Mouse (Mus musculus): ENCODE measurements around the gene Acvr1b. TPM values are rescaled to one million over a fixed set of nuclear protein-coding genes. Genes with fewer than 3 reads are reported as not detected.

The Acvr1b gene
- total RNA-seq, 2 experiments from 2014 or later: 20.8 to 21.4 TPM

- no peak for DNase-seq
These were observed 78.7 kb downstream of the Acvr1b start for GRCm38 (mm10) chr15:101252614-101253013.

DNA sequence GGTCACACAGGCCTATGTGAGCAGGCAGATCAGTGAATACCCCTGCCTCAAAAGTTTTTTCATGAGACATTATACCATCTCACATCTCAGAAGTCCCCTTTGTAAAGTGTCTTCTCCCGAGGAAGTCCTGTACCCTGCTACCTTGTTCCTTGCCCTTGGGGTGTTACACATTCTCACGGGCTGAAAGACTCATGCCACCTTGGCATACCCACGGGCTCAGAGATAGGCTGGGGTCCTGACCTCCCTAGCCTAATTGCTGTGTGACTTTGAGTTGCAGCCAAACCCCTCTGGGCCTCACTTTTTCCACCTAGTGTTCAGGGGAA is 79.7 kb downstream of the Acvr1b start:
- no peak for DNase-seq

DNA sequence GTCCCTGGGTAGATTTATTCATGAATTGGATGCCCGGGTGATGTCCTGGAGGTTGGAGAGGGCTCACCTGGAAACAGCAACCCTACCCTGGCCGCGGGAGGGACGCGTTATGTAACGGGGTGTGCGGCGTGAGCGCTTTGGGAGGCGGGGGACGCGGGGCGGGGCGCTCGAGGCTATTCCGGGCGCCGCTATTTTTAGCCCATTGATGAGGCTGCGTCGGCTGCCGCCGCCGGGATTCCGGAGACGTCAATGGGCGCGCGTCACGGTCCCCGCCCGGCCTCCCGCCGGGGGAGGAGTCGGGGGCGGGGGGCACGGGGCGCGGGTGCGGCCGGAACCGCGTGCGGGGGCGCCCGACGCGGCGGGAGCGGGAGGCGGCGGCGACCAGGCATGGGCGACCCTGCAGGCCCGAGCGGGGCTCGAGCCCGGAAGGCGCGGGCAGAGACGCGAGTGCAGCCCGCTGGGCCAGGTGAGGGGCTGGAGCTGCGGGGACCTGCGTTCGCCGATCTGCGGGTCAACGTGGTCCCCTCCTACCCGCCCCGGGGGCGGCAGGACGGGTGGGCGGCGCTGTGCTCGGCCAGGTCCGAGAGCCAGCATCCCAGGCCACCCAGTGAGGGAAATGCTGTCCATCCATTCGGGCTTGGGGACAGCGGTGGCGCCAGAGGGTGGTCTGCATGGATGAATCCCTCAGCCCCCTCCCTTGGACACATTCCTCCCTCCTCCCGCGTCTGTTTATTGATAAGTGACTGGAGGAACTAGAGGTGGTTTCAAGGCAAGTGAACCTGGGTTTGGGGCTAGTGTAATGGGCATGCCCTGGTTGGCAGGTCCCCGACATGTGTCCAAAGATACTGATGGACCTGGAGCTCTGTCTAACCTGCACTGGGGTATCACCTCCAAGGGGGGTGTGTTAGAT is 80.3 kb downstream of the Acvr1b start, which contains the start of gene Nr4a1:
Nr4a1 (plus strand) TSS at position 384 of the 910 bp plus-strand sequence.
- DNase-seq: peak; percentile 90

DNA sequence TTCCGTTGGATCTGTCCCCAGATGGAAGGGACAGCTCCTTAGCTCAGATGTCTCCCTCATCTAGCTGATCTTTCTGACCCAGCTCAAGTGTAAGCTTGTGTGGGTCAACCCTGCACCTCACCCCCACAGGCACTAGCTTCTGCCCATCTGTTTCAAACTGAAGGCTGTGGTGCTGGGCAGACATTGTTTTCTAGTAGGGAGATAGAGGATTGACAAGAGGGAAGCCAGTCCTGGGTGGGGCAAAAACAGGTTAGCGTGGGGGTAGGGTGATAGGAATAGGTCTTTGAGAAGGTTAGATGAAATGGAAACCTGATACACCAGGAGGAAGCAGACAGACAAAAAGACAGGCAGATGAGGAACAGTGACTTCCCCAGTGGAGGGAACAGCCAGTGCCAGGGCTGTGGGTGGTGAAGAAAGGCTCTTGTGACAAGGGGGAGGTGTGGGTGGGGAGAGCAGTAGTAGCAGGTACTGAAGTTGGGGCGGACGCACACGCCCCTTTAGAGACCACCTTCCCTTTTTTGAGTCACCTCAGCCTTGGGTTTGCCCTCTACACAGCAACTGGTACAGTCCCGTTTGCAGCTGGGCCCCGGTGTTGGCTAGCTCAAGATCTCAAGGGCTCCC is 82.1 kb downstream of the Acvr1b start:
- no peak for DNase-seq

DNA sequence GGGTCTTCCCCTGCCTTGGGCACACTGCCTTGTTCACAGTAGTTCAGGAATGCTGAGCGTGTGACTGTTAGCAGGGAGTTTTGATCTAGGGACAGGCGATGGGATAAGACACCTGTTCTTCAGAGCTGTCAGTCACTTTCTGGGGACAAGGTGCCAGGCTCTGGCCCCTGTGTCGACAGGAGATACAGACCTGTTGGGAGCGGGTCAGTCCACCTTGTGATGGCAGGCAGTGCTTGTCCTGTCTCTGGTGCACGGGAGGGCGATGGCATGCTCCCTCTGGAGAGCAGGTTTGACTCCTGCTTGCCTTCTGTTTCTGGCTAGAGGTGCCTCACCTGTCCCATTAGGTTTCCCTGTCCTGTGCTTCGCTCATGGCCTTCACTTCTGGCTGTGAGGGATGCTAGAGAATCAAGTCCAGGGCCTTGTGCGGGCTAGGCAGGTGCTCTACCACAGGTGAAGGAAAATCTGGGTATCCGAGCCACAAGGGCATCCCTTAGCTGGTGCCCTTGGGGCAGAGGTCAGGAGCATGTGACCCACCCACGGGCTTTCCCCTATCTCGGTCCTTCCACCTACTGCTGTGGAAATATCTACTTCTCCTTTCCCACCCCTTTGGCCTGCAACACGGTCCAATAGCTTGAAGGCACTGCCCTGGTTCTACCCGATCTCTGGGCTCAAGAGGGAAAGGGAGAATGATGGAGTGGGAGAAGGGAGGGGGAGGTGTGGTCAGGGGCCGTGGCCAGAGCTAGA is 82.8 kb downstream of the Acvr1b start:
- no peak for DNase-seq

DNA sequence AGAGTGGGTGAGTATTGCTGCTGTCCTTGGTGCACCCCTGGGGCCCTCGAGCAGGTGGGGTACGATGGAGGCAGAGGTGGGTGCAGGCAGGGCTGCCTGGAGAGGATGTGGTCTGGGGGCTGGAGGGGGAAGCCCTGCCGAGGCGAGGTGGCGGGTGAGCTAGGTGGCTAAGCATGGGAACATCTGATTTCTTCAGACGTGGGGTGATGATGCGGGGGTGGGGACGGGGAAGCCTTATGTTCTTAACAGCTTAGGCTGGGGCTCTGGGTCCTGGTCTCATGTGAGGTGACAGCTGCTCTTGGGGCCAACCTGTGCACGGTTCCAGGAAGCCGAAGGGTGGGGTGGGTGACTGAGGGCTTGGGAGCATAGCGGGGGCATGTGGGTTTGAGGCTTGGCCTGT is 84.6 kb downstream of the Acvr1b start:
- no peak for DNase-seq

DNA sequence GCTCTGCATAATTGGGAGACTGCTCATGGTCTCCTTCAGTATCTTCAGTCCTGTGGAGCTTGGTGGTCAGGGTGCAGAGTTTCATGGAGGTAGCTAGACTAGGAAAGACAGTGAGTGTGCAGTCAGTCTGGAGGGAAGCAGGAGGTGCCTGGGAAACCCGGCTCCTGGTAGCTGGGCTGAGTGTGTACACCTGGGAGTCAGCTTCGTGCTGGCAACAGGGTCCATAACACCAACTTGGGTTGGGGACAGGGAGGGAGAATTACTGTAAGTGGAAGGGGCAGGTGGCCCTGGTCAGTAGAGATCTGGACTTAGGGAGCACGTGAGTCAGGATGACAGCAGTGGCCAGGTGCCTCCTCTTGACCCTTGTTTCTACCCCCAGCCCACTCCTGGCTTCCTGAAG is 86.1 kb downstream of the Acvr1b start:
- no peak for DNase-seq

DNA sequence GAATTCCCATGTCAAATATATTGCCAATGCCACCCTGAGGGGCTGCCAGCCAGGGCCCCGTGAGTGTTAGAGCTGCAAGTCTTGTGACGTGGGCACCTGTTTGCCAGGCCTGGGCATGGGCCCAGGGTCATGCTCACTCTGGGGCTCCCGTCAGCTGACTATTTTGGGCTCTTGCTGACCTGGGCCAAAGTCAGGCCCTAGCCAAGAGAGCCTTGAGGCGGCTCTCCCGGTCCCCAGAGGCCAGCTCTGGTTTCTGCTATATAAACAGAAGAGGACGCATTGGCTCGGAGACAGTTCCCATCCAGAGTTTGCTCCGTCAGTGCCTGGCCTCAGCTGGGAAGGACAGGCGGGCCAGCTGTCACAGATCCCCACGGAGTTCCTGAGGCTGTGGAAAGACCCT is 86.5 kb downstream of the Acvr1b start:
- peak; percentile 90 for DNase-seq

- DNase-seq: peak; percentile 64
These were observed 87.2 kb downstream of the Acvr1b start for GRCm38 (mm10) chr15:101260874-101261622.

- DNase-seq: no peak
These were observed 88.6 kb downstream of the Acvr1b start for GRCm38 (mm10) chr15:101262502-101262901.

Small RNAs within 50 kb of the gene (microRNA-seq; reads per million reads assigned to microRNA genes)
- gene Mir6962: 0 to 0.82 reads per million in 2 experiments

Other genes with a start within 250 kb of the Acvr1b start
- gene Gm47841, start 126.7 kb upstream of the Acvr1b start, total RNA-seq (2021): under 1 TPM; 0.26 to 0.68 TPM
- gene Fignl2, start 95.5 kb upstream of the Acvr1b start, total RNA-seq (2021): 1 to 10 TPM; 3.2 to 4.2 TPM
- gene Ankrd33, start 58.3 kb upstream of the Acvr1b start, total RNA-seq (2021): not detected
- gene Acvrl1, start 45.5 kb upstream of the Acvr1b start, total RNA-seq (2021): 10 to 100 TPM; 20.5 to 21.7 TPM
- 10 to 100 TPM; 13.9 to 15.1 TPM for gene Grasp, start 50.1 kb downstream of the Acvr1b start, total RNA-seq (2021)
- 10 to 100 TPM; 48.1 to 49.6 TPM for gene Nr4a1, start 80.2 kb downstream of the Acvr1b start, total RNA-seq (2021)
- 10 to 100 TPM; 21.7 to 23.3 TPM for gene Atg101, start 110.2 kb downstream of the Acvr1b start, total RNA-seq (2021)
- 1 to 10 TPM; 4.3 to 4.6 TPM for gene 6030408B16Rik, start 119.1 kb downstream of the Acvr1b start, total RNA-seq (2021)
- gene Krt80, start 196.1 kb downstream of the Acvr1b start, total RNA-seq (2021): 10 to 100 TPM; 10.1 to 11.2 TPM
- gene Krt7, start 237.0 kb downstream of the Acvr1b start, total RNA-seq (2021): 1 to 10 TPM; 9.3 to 10.0 TPM